Mouse (Mus musculus): ENCODE results near the gene Ndufs2.
A peak's percentile ranks its signal among the peaks of the same experiment; 100 is the strongest.
"Not testable (repeated sequence)": the region's sequence is repeated elsewhere in the genome, so short reads cannot be mapped to it uniquely, and the experiment has no call there.

The Ndufs2 gene

GRCm38 (mm10) chr1:171256095-171256818 is 5.1 kb upstream of the Ndufs2 start:
- DNase-seq (ENCODE audit: low read depth, low spot score): no peak

- no peak for DNase-seq (ENCODE audit: low read depth, low spot score)
Observed at GRCm38 (mm10) chr1:171252415-171252814, 1.2 kb upstream of the Ndufs2 start.

- peak; percentile 57 for DNase-seq (ENCODE audit: low read depth, low spot score)
Observed at GRCm38 (mm10) chr1:171251594-171252324, 571 bp upstream of the Ndufs2 start.

- DNase-seq (ENCODE audit: low read depth, low spot score): peak; percentile 94
Observed at GRCm38 (mm10) chr1:171249913-171250600, 1.1 kb downstream of the Ndufs2 start, which contains the start of gene Adamts4. Gene Adamts4 (plus strand): TSS chr1:171250421.

- DNase-seq (ENCODE audit: low read depth, low spot score): peak; percentile 47
Observed at GRCm38 (mm10) chr1:171248386-171249226, 2.6 kb downstream of the Ndufs2 start.

GRCm38 (mm10) chr1:171247916-171248315 is 3.3 kb downstream of the Ndufs2 start:
- DNase-seq (ENCODE audit: low read depth, low spot score): peak; percentile 54

- peak; percentile 68 for DNase-seq (ENCODE audit: low read depth, low spot score)
Observed at GRCm38 (mm10) chr1:171247453-171247841, 3.7 kb downstream of the Ndufs2 start.

GRCm38 (mm10) chr1:171246709-171247452 is 4.3 kb downstream of the Ndufs2 start:
- DNase-seq (ENCODE audit: low read depth, low spot score): peak; percentile 99

GRCm38 (mm10) chr1:171245353-171245752 is 5.8 kb downstream of the Ndufs2 start:
- DNase-seq (ENCODE audit: low read depth, low spot score): peak; percentile 70

GRCm38 (mm10) chr1:171241952-171242351 is 9.2 kb downstream of the Ndufs2 start:
- DNase-seq (ENCODE audit: low read depth, low spot score): not testable (repeated sequence)

GRCm38 (mm10) chr1:171240911-171241310 is 10.3 kb downstream of the Ndufs2 start:
- DNase-seq (ENCODE audit: low read depth, low spot score): no peak

- no peak for DNase-seq (ENCODE audit: low read depth, low spot score)
Observed at GRCm38 (mm10) chr1:171239992-171240744, 11.0 kb downstream of the Ndufs2 start.

GRCm38 (mm10) chr1:171238463-171238862 is 12.7 kb downstream of the Ndufs2 start:
- peak; percentile 69 for DNase-seq (ENCODE audit: low read depth, low spot score)

GRCm38 (mm10) chr1:171237438-171237837 is 13.8 kb downstream of the Ndufs2 start:
- no peak for DNase-seq (ENCODE audit: low read depth, low spot score)

GRCm38 (mm10) chr1:171235791-171236190 is 15.4 kb downstream of the Ndufs2 start:
- no peak for DNase-seq (ENCODE audit: low read depth, low spot score)

- DNase-seq (ENCODE audit: low read depth, low spot score): no peak
Observed at GRCm38 (mm10) chr1:171234538-171234937, 16.6 kb downstream of the Ndufs2 start.

- DNase-seq (ENCODE audit: low read depth, low spot score): no peak
Observed at GRCm38 (mm10) chr1:171234126-171234525, 17.1 kb downstream of the Ndufs2 start, which contains the start of gene Fcer1g. Gene Fcer1g (minus strand): TSS chr1:171234365.

GRCm38 (mm10) chr1:171232800-171233730 is 18.1 kb downstream of the Ndufs2 start:
- DNase-seq (ENCODE audit: low read depth, low spot score): no peak

GRCm38 (mm10) chr1:171232348-171232747 is 18.8 kb downstream of the Ndufs2 start:
- no peak for DNase-seq (ENCODE audit: low read depth, low spot score)

All from 3T3-L1 (cell line).